Mouse (Mus musculus) heart, postnatal 0 days (tissue): Measurements from ENCODE around the gene Cyp2w1.

Source experiments
- CTCF ChIP-seq: IDR thresholded peaks from 2 replicates; pipeline ENCODE4 v1.5.1; 2016; ENCODE audit warnings: antibody characterized with exemption, control low read depth, low read depth
- EP300 ChIP-seq: IDR thresholded peaks from 2 replicates; pipeline ENCODE4 v1.6.1; 2016; ENCODE audit warnings: antibody characterized with exemption, low read depth

DNA sequence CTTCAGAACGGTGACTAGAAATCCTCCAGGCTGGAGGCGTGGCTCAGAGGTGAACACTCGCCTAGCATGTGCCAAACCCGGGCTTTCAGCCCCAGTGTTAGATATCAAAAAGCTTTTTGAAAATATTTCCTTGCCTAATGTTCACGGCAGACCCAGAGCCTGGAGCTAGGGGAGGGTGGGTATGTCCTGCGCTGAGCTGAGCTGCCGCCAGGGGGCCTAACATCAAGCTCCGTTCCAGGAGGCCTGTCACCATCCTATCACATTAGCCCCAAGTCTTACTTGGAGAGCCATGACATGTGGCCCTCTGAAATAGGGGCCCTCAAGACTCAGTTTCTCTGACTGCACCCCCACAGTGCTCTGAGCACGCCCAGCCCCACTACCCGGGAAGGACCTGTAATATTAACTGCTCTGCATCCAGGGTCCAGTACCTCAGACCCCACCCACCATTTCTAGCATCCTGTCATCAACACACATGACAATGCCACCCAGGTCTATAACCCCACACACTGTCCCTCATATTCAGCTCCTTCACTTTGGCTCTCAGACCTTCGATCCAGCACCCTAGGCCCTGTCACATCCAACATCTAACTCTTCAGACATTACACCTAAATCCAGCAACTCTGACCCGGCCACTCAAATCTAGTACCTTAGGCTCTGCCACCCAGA is 8.3 kb upstream of the Cyp2w1 start:
- TF ChIP-seq CTCF: peak; percentile 76
- TF ChIP-seq EP300: no peak
